Mouse (Mus musculus) kidney, adult 18-20 months (tissue): Measurements from ENCODE around the gene Ccl24.
"Not testable (repeated sequence)": the region's sequence is repeated elsewhere in the genome, so short reads cannot be mapped to it uniquely, and the experiment has no call there.

ENCODE experiments used
- DNase-seq: peaks from one replicate; pipeline ENCODE4 v3.0.0; 2021

Ccl24 gene

DNA sequence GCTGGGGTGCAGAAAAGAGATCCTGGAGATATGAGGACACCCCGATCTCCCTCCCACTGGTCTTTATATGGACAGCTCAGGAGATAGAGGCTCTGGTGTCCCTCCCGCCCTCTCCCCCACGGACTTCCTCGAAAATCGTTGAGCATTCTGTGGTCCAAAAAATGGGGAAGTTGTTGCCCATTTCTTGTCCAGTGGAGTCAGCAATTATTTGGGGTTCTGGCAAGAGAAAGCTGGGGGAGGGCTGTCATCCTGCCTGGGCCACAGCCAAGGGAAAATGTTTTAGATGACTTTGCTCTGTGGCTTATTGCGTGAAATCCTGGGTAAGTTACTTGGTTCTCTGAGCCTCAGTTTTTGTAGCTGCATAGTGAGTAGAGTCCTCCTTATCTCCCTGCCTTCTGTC lies at the start of gene Ccl24:
TSS of gene Ccl24 (minus strand) at position 44 of the 400 bp plus-strand sequence.
- no peak for DNase-seq

DNA sequence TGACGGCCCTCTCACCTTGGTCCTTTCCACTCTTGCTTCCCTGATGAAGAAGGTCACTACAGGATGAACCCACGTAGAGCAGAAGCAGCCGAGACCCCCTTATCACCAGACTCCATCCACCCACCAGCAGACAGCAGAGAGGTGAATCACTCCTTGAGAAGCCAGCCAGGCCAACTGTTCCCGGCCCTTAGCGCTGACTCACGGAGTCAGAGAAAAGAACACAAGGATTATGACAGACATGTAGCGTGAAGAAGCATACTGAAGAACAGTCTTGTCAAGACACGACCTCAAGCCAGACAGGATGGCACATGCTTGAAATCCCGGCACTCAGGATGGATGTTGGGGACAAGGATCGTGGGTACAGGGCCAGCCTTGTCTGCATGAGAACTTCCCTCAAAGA lies 48.9 kb upstream of the Ccl24 start:
- no peak for DNase-seq

DNA sequence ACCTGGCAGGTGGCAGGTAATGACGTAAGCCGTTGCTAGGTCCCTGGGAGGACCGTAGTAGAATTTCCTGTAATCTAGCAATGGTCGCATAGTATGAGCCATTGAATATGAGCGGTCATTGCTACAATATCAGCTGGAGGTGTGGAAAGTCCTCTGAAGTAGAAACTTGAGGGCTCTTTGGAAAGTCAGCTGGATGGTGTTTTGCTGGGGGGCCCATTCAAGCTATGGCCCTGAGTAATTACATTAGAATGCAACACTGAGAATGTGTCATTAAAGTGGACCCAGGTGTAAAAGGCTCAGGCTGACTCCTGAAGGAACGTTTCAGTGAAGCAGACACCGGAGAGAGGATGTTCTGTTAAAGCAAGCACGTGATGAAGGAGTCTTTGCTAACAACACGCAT lies 47.7 kb upstream of the Ccl24 start:
- DNase-seq, result no peak

DNA sequence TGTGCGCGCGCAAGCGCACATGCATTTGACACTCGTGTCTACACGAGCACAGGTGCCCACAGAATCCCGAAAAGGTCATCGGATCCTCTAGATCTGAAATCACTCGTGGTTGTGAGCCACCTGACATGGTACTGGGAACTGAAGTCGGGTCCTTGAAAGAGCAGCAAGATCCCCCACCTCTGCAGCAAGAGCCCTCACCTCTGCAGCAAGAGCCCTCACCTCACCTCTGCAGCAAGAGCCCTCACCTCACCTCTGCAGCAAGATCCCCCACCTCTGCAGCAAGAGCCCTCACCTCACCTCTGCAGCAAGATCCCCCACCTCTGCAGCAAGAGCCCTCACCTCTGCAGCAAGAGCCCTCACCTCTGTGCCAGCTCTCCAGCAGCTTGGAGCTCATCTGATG lies 46.9 kb upstream of the Ccl24 start:
- DNase-seq, result not testable (repeated sequence)

DNA sequence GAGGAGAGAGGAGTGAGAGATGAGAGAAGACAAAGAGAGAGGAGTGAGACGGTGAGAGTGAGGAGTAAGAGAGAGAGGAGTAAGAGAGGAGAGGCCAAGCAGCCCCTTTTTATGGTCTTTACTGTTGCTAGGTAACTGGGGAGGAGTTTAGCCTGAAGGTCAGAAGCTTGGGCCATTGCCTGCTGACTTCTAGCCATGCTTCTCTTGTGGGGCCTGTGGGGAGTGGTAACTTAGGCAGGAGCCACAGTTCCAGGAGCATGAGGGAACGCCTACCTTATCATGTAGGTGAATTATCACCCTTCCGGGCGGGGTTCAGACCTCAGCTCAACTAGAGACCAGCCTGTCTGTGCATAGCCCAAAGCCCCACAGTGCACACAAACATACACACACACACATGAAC lies 36.9 kb upstream of the Ccl24 start:
- no peak for DNase-seq

DNA sequence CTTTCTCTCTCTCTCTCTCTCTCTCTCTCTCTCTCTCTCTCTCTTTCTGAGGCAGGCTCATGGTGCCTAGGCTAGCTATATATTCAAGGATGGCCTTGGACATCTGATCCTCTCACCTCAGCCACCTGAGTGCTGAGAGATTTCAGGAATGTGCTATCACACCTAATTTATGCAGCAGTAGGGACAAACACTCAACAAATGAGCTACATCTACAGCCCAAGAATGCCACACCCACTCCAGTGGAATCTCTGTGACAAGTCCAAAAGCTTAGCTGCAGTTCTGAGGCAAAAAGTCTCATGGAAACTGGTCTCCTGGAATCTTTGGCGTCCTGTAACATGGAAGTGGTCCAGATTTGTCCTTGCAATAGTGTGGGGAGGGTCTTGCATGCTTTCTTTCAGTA lies 34.7 kb upstream of the Ccl24 start:
- DNase-seq, result no peak

DNA sequence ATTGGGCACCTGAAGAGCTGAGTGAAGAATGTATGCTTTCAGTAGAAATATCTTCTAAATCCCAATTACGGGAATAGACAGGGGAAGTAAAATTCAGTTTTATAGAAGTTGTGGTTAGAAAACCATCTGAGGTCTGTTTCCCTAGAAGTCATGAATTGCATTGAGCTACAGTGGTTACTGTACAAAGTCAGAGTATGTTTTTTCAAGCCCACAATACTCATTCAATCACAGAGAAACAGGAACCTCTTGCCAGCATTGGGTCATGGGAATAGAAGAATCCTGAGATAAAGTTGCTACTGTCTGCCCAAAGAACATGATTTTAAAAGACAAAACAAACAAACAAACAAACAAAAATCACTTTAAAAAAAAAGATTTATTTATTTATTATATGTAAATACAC lies 33.9 kb upstream of the Ccl24 start:
- DNase-seq, result not testable (repeated sequence)

DNA sequence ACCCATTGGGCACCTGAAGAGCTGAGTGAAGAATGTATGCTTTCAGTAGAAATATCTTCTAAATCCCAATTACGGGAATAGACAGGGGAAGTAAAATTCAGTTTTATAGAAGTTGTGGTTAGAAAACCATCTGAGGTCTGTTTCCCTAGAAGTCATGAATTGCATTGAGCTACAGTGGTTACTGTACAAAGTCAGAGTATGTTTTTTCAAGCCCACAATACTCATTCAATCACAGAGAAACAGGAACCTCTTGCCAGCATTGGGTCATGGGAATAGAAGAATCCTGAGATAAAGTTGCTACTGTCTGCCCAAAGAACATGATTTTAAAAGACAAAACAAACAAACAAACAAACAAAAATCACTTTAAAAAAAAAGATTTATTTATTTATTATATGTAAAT lies 31.8 kb upstream of the Ccl24 start:
- DNase-seq, result not testable (repeated sequence)

DNA sequence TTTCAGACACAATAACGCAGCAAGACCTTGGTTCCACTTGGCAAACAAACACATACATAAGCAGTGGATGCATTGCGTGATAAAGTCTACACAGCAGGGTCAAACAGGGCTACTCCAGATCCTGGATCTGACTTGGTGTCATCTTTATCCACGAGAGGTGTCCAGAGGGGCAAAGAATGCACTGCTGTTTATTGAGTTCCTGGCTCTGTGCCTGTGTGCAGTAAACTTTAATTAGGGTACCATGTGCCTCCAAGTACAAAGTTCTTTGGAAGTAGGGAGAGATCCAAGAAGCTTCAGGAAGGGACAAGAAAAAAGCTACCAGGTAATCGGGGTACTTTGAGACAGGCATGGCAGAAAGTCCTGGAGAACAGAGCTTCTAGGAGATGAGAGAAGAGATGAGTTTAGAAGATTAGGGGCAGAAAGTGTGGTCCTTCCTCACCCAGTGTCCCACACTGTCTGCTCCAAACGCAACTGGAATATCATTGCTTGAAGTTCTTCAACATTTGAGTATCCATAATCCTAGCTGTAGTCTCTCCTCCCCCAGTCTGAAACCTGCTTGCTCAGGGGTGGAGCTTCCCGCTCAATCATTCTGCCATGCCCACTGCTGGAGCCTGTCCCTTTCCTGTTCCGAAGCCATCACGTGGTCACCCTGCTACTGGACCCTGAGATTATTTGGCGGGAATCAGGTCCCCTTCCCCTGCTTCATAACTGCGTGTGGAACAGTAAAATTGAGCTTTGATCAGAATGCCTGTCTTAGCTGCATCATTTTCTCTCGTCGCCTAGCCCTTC lies 17.3 kb upstream of the Ccl24 start:
- DNase-seq, result peak; percentile 44

DNA sequence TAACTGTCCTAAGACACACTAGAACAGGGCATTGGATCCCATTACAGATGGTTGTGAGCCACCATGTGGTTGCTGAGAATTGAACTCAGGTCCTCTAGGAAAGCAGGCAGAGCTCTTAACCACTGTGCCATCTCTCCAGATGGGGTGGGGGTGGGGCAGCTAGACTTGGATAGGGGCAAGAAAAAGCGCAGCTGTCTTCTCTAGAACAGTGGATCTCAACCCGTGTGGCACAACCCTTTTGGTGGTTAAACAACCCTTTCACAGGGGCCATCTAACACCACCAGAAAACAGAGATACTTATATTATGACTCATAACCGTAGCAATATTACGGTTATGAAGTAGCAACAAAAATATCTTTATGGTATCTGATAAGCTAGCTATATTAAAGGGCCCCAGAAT lies 14.9 kb upstream of the Ccl24 start:
- DNase-seq, result no peak

DNA sequence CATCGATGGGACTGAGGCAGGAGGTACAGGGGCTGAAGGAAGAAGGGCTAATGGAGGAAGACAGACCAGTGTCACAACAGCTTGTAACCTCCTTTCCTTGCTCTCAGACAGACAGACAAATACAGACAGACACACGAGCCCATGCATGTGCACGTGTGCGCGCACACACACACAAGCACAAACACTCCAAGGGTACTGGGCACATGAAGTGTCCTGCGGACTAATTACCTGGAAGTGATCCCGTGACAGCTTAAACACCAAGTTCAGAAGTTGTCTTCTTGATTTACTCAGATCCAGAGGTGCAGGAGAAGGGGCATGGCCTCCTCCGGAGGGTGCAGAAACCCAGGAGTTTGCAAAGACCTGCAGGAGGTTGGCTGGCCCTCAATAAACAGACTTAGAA lies 12.8 kb upstream of the Ccl24 start:
- DNase-seq, result no peak

DNA sequence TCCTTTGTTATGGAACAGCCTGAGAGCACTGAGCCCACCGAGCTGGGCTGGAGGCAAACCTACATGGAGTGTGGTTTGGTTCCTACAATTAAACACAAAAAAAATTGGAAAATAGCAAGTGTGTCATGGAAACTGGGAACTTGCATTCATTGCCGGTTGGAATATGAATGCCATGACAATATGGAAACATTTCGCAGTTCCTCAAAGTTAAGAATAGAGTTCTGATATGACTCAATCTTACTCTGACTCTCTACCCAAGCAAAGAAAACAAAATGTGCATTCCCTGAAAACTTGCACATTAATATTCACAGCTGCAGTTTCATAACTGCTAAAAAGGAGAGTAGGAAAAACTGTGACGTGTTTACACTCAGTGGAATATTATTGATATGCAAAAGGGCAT lies 9.5 kb upstream of the Ccl24 start:
- no peak for DNase-seq

DNA sequence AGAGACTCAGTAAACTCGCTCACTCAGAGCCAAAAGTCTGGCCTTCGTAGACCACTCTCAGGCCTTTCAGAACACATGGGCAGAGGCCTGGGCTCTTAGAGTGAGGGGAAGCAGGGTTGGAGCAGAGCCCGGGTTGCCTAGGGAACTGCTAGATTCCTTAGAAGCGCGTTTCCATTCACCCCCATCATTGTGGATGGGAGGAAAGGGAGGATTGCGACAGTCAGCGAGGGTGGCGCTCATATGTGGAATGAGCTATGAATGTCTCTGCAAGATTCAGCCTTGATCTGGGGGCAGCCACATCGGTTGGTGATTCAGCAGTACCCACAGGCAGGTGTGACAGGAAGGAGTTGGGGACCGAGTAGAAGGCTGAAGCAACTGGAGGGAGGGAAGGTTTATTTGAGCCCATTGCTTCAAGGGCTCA lies 6.5 kb upstream of the Ccl24 start:
- no peak for DNase-seq

DNA sequence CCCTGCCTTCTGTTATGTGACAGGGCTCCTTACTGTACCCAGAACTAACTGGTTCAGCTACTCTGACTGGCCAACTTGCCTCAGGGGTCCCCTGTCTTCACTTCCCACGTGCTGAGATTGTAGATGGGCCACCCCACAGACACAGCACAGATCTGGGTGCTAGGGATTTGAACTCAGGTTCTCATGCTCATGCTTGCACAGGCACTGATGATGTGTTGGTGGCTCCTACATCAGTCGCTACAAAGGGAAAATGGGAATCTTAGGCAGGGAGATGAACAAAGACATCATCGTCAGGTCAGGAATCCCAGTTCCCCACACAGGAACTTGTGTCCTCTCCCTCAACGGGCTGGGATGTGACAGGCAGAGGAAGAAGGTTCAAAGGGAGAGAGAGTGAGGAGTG lies 3.2 kb upstream of the Ccl24 start:
- DNase-seq, result no peak

DNA sequence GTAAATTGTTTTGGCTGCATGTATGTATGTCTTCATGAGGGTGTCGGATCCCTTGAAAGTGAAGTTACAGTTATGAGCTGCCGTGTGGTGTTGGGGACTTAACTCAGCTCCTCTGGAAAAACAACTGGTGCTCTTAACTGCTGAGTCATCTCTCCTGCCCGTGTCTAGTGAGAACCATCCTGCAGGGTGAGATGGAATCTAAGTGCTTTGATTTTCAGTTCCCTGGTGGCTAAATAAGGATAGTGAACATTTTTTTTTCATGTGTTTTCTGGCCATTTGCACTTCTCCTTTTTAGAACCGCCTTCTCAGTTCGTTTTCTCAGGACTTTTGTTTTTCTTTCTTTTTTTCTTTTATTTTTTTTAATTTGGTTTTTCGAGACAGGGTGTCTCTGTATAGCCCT lies 4.2 kb downstream of the Ccl24 start:
- no peak for DNase-seq

DNA sequence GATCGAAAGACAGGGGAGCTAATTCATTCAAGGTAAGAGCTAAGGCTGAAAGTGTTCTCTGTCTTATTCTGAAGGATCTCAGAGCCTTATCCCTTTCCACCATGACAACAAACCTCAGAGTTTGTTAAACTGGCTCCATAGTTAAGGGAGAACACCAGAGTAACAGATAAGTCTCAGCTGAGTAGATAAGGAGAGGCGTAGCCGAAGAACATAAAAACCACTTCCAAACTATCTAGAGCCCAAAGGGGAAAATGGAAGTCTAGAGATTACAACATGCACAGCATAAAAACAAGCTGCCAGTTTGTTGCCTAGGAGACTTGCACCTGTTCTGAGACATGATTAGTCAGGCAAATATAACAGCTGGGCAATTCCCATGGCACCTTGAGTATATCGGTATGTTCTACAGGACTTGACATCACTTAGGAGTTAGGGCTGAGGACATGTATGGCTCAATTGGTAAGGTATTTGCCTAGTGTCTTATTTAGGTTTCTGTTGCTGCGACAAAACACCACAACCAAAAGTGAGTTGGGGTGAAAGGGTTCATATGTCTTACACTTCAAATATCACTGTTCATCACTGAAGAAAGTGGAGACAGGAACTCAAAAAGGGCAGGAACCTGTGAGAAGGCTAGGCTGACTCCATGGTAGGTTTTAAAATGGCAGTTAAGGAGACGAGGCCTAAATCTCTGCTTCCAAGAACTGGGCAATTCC lies 5.1 kb downstream of the Ccl24 start:
- DNase-seq, result no peak

DNA sequence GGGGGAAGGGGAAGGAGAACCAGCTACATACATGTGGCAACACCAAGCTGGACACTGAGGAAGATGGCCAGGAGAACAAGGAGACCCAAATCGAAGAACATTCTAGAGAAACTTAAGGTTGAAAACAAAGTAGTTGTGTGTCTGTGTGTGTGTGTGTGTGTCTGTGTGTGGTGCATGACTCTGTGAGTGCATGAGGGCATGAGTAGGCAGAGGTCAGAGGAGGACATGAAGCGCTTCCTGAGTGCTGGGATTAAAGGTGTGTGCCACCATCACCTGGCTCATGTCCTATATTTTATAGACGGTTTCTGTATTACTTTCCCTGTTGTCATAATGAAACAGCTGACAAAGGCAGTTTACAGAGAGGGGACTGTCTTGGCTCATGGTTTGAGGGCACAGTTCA lies 9.4 kb downstream of the Ccl24 start, which contains the start of gene Ccl26:
TSS of gene Ccl26 (minus strand) at position 101 of the 400 bp plus-strand sequence.
- no peak for DNase-seq

DNA sequence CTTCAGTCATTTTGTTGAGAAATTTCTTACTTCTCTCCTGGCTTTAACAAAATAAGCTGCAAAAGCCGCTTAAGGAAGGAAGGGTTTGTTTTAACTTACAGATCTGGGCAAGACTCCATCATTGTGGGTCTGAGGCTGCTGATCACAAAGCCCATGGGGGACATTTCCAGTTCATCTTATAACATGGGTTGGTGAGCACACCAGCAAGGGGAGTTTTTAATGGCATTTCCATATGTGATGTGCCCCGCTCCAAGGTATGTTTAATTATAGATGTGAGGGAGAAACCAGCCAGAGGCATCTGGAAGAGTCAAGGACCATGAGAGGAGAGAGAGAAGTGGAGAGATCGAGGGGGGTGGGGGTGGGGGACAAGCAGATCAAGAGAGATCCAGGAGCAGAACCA lies 15.2 kb downstream of the Ccl24 start:
- no peak for DNase-seq

DNA sequence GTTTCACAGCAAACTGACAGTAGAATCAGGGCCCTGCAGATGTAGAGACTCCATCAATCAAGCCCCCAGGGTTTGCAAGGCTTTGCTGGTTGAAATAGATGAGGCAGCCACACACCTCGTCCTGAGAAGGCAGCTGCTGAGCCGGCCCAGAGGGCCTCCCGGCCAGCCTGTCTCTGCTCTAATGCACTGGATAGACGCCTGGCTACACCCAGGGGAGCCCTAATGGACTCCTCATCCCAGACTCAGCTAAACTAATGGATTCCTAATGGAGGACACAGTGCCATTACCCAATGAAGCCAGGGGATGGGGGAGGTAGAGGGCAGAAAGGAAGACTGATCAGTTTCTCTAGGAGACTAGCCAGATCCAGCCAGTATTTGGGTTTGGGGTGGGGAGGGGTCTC lies 15.8 kb downstream of the Ccl24 start:
- DNase-seq, result no peak

DNA sequence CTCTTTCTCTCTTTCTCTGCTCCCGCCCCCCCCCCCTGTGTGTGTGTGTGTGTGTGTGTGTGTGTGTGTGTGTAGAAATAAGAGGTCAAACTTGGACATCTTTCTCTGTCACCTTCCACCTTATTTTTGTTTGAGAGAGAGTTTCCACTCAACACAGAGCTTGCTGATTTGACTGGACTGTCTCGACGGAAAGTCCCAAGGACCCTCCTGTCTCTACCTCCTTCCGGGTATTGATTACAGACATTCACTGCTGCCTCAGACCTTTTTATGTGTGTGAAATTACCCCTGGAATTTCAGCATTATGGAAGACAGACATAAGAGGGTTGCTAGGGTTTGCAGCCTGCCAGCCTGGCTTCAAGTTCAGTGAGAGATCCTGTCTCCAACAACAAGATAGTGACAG lies 16.6 kb downstream of the Ccl24 start:
- DNase-seq, result no peak

DNA sequence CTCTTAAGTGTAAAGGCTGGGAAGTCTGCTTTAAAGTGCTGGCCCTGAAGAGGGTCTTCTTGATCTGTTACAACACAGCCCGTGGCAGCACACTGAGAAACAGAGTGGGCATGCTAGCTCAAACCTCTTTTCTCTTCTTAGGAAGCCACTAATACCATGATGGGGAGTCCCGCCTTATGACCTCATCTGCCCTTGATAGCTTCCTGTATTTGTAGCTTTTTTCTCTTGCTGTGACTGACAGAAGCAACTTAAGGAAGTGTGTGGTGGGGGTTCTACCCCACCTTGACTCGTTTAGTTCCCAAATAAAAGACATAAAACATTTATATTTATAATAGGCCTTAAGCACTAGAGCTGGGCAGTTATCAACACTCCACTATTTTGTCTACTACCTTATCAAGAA lies 21.3 kb downstream of the Ccl24 start:
- DNase-seq, result no peak

DNA sequence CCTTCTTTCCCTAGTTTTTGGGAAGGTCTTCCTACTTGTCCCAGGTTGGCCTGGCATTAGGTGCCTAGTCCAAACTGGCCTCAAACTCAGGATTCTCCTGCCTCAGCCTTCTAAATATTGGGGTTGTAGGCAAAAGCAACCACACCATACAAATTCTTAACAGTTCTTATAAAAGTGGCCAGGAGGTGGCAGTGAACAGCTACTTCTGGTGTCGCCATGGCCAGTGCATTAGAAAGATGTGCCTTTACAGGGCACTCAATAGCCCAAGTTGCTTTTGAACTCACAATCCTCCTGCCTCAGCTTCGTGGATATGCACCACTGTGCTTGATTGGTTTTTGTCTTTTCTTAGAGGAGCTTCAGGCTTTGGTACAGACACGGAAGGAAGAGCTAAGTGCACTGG lies 21.9 kb downstream of the Ccl24 start:
- DNase-seq, result no peak

DNA sequence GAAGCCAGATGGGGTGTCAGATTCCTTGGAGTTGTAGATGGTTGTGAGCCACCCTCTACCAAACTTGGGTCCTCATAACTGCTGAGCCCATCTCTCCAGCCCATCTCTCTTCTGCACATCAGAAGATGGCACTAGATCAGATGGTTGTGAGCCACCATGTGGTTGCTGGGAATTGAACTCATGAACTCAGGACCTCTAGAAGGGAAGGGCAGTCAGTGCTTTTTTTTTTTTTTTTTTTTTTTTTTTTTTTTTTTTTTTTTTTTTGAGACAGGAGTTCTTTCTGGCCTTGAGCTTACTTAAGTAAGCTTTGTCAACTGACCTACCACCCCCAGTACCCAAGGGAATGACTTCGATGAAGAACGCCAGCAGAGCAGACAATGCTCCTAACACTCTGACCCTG lies 24.9 kb downstream of the Ccl24 start:
- no peak for DNase-seq
